Mouse (Mus musculus) A20 (cell line): Measurements from ENCODE around the gene Cmtm7.
A peak's percentile ranks its signal among the peaks of the same experiment; 100 is the strongest.

Source experiments
- DNase-seq: peaks from one replicate; pipeline ENCODE4 v3.0.0-alpha.2; 2011; ENCODE audit warnings: low read depth, low spot score

Gene Cmtm7

GRCm38 (mm10) chr9:114781526-114782212 lies at the start of gene Cmtm7:
Cmtm7 (minus strand) TSS chr9:114781856.
- peak; percentile 90 for DNase-seq

- DNase-seq: no peak
These were observed 48.7 kb upstream of the Cmtm7 start for GRCm38 (mm10) chr9:114830351-114830750.

- DNase-seq: no peak
These were observed 48.0 kb upstream of the Cmtm7 start for GRCm38 (mm10) chr9:114829669-114830068.

- DNase-seq: no peak
These were observed 46.7 kb upstream of the Cmtm7 start for GRCm38 (mm10) chr9:114828377-114828776.

- no peak for DNase-seq
These were observed 45.7 kb upstream of the Cmtm7 start for GRCm38 (mm10) chr9:114827242-114827852.

GRCm38 (mm10) chr9:114824166-114824565 lies 42.5 kb upstream of the Cmtm7 start:
- no peak for DNase-seq

- DNase-seq: no peak
These were observed 40.1 kb upstream of the Cmtm7 start for GRCm38 (mm10) chr9:114821548-114822289.

GRCm38 (mm10) chr9:114818918-114819317 lies 37.3 kb upstream of the Cmtm7 start:
- no peak for DNase-seq

- no peak for DNase-seq
These were observed 35.4 kb upstream of the Cmtm7 start for GRCm38 (mm10) chr9:114817012-114817411.

GRCm38 (mm10) chr9:114816121-114816520 lies 34.5 kb upstream of the Cmtm7 start:
- DNase-seq: no peak

GRCm38 (mm10) chr9:114815315-114815714 lies 33.7 kb upstream of the Cmtm7 start:
- peak; percentile 61 for DNase-seq

GRCm38 (mm10) chr9:114812001-114812400 lies 30.3 kb upstream of the Cmtm7 start:
- peak; percentile 25 for DNase-seq

- no peak for DNase-seq
These were observed 29.2 kb upstream of the Cmtm7 start for GRCm38 (mm10) chr9:114810837-114811236.

GRCm38 (mm10) chr9:114808671-114809070 lies 27.0 kb upstream of the Cmtm7 start:
- DNase-seq: no peak

- no peak for DNase-seq
These were observed 25.6 kb upstream of the Cmtm7 start for GRCm38 (mm10) chr9:114807261-114807660.

GRCm38 (mm10) chr9:114805151-114805671 lies 23.6 kb upstream of the Cmtm7 start:
- no peak for DNase-seq

GRCm38 (mm10) chr9:114802191-114802590 lies 20.5 kb upstream of the Cmtm7 start:
- no peak for DNase-seq

- DNase-seq: no peak
These were observed 19.6 kb upstream of the Cmtm7 start for GRCm38 (mm10) chr9:114801301-114801700.

- no peak for DNase-seq
These were observed 17.9 kb upstream of the Cmtm7 start for GRCm38 (mm10) chr9:114799498-114800107.

- no peak for DNase-seq
These were observed 17.2 kb upstream of the Cmtm7 start for GRCm38 (mm10) chr9:114798845-114799244.

GRCm38 (mm10) chr9:114797329-114798004 lies 15.8 kb upstream of the Cmtm7 start:
- peak; percentile 71 for DNase-seq
